Mouse (Mus musculus): ENCODE data around the gene Jakmip3. TPM values are rescaled to one million over a fixed set of nuclear protein-coding genes. Genes with fewer than 3 reads are reported as not detected.

Gene Jakmip3
- total RNA-seq, 2 experiments from 2014 or later: 44.0 to 52.3 TPM

DNA sequence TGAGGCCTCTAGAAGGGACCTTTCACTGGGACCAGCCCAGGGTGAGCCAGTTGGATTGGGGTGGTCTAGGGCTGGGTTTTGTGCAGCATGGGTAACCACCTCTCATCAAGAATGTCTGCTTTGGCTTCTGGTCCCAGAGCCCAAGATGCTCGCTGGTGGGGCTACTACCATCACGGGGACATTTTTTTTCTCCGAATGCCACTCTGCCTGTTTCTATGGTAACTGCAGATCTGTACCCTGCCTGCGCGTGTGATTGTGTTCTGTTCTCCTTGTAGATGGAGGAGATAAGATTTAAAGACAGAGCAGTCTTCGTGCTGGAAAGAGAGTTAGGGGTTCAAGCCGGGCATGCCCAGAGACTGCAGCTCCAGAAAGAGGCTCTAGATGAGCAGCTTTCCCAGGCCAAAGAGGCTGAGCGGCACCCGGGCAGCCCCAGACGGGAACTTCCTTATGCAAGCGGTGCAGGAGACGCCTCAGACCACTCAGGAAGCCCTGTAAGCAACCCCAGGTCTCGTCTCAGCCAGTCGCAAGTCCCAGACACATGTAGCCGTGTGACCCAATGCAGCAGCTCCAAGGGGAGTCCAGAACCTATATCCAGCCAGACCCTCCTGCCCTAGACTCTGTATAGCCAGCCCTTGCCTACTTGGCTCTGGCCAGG, 76.8 kb downstream of the Jakmip3 start:
- intact Hi-C loops (cut with DNase I): no loop called here
- DNase-seq (ENCODE audit: low spot score in 2 of 2): no peak

DNA sequence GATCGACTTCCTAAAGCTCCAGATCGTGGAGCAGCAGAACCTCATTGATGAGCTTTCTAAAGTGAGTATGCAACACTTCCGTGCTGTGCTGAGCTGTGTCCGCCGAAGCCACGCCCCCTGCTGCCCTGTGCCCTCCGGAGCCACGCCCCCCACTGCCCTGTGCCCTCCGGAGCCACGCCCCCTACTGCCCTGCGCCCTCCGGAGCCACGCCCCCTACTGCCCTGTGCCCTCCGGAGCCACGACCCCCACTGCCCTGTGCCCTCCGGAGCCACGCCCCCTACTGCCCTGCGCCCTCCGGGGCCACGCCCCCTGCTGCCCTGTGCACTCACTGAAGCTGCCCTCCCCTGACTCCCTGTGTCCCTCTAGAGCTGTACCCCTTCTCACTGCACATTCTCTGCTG, 80.4 kb downstream of the Jakmip3 start:
- DNase-seq (ENCODE audit: low spot score in 2 of 2): no peak
- intact Hi-C loops (cut with DNase I): no loop called here

DNA sequence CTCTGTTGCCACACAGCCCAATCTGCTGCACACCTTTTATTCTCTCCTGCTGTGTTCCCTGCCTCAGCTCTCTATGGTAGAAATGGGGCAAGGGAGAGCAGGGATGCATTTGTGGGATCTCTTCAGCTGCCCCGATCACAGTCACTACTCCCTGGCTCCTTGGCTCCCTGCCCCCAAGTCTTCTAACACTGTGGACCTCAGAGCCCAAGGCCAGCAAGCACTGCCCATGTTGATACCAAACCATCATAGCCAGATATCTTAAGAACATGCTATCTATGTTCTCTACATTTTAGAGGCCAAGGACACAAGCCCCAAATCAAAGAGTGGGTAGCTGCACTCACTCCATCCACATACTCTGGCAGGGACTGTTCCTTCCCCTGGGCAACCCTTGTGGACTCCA, 80.8 kb downstream of the Jakmip3 start:
- intact Hi-C loops (cut with DNase I): no loop called here

GRCm38 (mm10) chr7:139027136-139027535, 86.6 kb downstream of the Jakmip3 start:
- no peak for DNase-seq (ENCODE audit: low spot score in 2 of 2)
- intact Hi-C loops (cut with DNase I): no loop called here

More for the DNA sequence above, 80.8 kb downstream of the Jakmip3 start:
- DNase-seq (ENCODE audit: low spot score in 2 of 2): no peak

- no peak for DNase-seq (ENCODE audit: low spot score in 2 of 2)
- intact Hi-C loops (cut with DNase I): no loop called here
These were observed 90.7 kb downstream of the Jakmip3 start for GRCm38 (mm10) chr7:139031215-139031614.

GRCm38 (mm10) chr7:139063406-139063805, 122.9 kb downstream of the Jakmip3 start:
- intact Hi-C loops (cut with DNase I): no loop called here
- no peak for DNase-seq (ENCODE audit: low spot score in 2 of 2)

DNA sequence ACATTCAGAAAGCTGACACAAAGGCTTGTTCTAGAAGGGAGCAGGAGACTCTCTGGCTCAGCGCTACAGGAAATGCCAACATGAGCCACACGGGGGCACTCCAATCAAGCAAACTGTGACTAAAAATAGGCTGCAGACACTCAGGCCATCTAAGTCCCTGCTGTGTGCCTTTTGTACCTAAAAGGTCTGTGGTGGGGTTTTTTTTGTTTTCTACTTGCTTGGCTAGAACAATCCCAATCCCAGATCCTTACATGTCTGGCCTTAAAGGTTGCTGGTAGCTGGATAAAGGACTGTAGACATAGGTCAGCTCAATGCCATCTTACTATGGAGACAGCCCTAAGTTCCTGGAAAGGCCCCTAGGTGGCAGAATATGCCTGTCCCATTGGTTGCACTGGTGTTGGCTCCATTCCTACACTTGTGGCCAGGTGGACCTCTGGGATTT, 127.7 kb downstream of the Jakmip3 start:
- DNase-seq (ENCODE audit: low spot score in 2 of 2): peak; percentile 74 to 78
- intact Hi-C loops (cut with DNase I): no loop called here

DNA sequence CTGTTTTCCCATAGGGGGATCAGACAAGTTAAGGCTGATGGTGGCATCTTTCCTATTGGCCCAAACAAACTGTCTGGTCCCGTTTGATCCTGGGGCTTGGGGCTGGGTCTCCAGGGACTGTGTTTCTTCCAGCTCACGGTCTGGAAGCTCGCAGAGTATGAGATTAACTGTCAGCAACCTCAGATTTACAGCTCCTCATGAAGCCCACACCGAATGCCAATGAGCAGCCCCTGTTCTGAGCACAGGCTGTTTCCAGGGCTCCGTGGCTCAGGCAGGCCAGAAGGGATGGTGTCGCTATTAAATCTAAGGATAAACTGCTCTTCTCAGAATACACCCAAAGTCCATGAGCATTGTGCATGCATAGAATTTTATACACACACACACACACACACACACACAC, 133.7 kb downstream of the Jakmip3 start:
- DNase-seq (ENCODE audit: low spot score in 2 of 2): no peak
- intact Hi-C loops (cut with DNase I): no loop called here

DNA sequence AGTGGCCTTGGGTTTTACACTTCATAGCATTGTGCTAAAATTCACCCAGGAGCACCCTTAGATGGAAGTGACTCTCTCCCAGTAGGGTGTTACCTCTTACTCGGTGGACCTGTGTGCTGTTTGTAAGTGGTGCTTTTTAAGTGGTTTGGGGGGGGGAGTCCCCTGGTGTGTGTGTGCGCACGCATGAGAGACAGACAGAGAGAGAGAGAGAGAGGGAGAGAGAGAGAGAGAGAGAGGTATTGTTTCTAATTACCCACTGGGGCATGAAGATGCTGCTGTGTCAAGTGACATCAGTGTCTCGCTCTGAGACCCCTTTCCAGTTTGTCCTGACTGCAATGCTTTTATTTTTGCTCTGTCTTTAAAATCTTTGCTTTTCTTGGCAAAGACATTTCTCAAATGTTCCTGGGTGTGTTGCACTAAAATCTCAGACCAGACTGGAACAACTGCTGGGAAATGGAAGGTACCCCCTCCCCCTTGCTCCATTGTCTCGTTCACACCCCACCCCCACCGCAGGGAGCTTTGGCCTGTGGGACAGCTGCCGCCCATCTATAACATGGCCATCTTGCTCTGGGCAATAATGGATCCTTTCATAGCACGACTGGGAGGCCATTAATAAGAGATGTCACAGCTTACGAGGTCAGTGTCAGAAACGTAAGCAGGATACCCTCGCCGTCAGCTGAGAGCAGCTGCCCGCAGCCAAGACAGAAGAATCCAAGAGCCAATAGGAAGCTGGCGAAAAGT, 134.7 kb downstream of the Jakmip3 start:
- intact Hi-C loops (cut with DNase I): no loop called here
- DNase-seq (ENCODE audit: low spot score in 2 of 2): no peak

- intact Hi-C loops (cut with DNase I): no loop called here
- no peak for DNase-seq (ENCODE audit: low spot score in 2 of 2)
These were observed 136.8 kb downstream of the Jakmip3 start for GRCm38 (mm10) chr7:139077283-139077682.

GRCm38 (mm10) chr7:139078181-139078580, 137.7 kb downstream of the Jakmip3 start:
- intact Hi-C loops (cut with DNase I): no loop called here
- DNase-seq (ENCODE audit: low spot score in 2 of 2): no peak

GRCm38 (mm10) chr7:139079141-139079540, 138.6 kb downstream of the Jakmip3 start:
- DNase-seq (ENCODE audit: low spot score in 2 of 2): no peak
- intact Hi-C loops (cut with DNase I): no loop called here

DNA sequence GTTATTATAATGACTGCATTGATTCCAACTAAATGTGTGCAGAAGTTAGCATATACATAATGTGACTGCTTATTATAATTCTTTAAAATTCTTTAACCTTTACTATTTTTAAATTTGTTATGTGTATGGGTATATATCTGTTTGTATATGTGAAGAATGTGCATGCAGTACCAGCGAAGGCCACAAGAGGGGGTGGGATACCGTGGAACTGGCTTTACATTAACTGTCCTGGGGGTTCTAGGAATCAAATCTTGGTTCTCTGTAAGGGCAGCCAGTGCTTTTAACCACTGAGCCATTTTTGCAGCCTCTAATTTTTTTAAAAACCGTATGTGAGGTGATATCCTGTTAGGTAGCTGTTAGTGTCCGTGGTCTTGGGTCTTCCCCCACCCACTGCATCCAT, 140.2 kb downstream of the Jakmip3 start:
- intact Hi-C loops (cut with DNase I): no loop called here
- no peak for DNase-seq (ENCODE audit: low spot score in 2 of 2)

DNA sequence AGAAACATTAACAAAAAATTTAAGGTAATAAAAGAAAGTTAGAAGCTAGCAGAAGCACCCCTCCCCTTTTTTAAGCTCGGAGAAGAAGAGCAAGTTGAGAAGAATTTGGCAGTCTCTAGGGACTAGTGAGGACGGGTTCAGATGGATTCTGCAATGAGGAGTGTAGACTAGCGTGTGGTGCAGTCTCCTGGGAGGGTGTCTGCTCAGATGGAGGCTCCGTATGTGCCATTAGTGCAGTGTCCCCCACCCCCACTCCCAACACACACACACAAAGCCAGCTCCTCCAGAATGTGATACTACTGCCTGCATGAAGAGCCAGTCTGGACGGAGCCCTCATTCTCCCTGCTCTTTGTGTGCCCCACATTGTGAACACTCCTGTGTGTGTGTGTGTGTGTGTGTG, 140.6 kb downstream of the Jakmip3 start:
- intact Hi-C loops (cut with DNase I): no loop called here
- no peak for DNase-seq (ENCODE audit: low spot score in 2 of 2)

DNA sequence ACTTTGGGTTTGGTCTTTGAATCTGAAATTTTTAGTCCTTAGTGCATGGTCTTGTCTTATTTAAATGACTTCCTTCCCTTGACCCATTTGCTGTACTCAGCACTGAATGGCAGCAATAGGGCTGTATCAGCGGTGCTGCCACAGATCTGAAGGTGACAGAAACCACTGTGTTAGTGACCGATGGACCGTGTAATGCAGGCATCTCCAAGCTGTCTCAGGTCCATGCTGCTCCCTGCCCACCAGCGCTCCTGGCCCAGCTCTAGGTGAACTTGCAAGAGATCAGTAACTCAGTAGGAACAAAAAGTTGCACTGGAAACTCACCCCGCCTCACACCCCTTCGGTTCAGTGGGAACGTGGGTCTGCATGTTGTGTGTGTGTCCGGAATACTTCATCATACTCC, 141.8 kb downstream of the Jakmip3 start:
- intact Hi-C loops (cut with DNase I): no loop called here
- no peak for DNase-seq (ENCODE audit: low spot score in 2 of 2)

DNA sequence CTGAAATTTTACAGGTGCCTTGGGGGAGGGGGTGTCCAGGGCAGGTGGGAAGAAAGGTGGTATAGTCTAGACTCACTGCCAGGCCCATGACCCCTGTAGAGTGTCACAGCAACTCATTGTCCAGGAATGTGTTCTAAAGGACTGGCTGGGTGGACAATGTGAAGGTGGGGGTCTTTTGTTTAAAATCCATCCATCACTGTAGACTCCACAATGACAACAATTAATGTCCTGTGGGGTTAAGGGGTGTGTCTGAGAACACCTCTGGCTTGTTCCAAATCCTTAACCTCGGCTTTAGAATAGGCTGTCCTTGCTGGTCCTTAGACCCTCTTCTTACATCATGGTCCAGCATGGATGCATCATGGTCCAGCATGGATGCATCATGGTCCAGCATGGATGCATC, 143.8 kb downstream of the Jakmip3 start:
- intact Hi-C loops (cut with DNase I): no loop called here
- DNase-seq (ENCODE audit: low spot score in 2 of 2): no peak

DNA sequence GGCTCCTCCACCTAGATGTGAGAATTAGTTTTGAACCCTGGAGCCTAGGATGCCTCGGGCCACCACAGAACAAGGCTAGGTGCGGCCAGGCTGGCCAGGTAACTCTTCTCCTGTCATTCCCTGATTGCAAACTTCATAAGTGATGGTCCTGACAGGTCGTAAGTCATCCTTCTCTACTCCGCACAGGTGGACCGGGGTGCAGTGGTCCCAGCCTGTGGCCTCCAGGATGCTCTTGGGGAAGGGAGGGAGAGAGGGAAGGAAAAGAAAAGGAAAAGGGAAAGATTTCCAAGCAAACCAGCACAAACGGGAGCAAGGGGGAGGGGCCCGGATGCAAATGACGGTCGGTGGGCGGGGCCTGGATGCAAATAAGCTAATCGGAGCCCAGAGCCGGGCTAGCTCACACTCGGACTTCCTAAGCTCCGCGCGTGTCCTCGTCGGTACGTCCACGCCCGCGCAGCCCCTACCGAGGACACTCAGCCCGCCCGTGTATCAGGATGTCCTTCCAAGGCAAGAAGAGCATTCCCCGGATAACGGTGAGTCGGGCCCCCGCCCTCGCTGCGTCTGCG, 145.2 kb downstream of the Jakmip3 start, which contains the start of gene Dpysl4:
Gene Dpysl4 (plus strand): TSS at position 373 of the 566 bp plus-strand sequence.
- intact Hi-C loops (cut with DNase I): no loop called here
- DNase-seq (ENCODE audit: low spot score in 2 of 2): peak; percentile 88

- DNase-seq (ENCODE audit: low spot score in 2 of 2): no peak
- intact Hi-C loops (cut with DNase I): no loop called here
These were observed 145.9 kb downstream of the Jakmip3 start for GRCm38 (mm10) chr7:139086195-139087158.

DNA sequence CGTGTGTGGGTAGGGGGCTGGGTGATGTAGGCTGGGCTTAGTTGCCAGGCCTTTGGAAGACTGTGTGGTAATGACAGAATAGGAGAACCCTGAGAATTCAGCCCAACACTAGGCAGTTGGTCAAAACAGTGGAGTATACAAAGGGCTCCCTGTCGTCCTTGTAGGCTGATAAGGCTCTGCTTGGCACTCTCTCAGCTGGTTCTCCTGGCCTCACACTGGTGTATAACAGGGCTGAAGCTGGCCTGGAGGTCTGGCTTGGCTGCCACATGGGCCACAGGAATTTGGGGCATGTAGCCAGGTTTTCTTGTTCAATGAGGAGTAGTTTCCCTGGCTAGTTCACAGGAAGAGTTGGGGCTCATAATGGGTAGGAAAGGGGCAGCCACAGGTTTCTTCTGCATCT, 147.3 kb downstream of the Jakmip3 start:
- intact Hi-C loops (cut with DNase I): no loop called here
- no peak for DNase-seq (ENCODE audit: low spot score in 2 of 2)
